Mouse (Mus musculus) layer of hippocampus, adult 9-10 months (tissue): ENCODE data around the gene Defb35.
"Not testable (repeated sequence)": the region's sequence is repeated elsewhere in the genome, so short reads cannot be mapped to it uniquely, and the experiment has no call there.

Experiments used
- DNase-seq: peaks from one replicate; pipeline ENCODE4 v3.0.0; 2022; ENCODE audit warnings: low spot score

Defb35 gene

GRCm38 (mm10) chr8:21938052-21938451, at the start of gene Defb35:
TSS of gene Defb35 (plus strand) at chr8:21938352.
- not testable (repeated sequence) for DNase-seq

DNA sequence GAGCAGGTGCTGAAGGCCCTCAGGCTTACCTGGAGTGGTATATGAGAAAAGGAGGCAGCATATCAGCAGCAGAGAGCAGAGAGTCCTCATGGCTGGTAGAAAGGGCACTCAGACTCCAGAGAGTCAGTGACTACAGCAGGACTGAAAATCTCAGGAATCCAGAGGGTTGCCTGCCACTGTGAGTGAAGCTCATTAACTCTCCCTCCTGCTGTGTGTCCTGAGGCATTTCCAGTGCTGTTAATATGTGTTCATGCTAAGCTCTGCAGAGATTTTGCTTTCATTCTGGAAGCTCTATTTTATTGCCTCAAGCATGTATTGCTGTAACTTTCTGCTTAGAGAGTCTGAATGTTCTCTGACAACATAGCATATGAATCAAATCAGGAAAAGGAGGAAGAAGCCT, 31.9 kb upstream of the Defb35 start, which contains the start of gene Defb11:
TSS of gene Defb11 (minus strand) at position 123 of the 400 bp plus-strand sequence.
- not testable (repeated sequence) for DNase-seq

GRCm38 (mm10) chr8:21911931-21912330, 26.2 kb upstream of the Defb35 start:
- DNase-seq: no peak

GRCm38 (mm10) chr8:21912554-21912953, 25.6 kb upstream of the Defb35 start:
- no peak for DNase-seq

GRCm38 (mm10) chr8:21915625-21916024, 22.5 kb upstream of the Defb35 start:
- DNase-seq: no peak

DNA sequence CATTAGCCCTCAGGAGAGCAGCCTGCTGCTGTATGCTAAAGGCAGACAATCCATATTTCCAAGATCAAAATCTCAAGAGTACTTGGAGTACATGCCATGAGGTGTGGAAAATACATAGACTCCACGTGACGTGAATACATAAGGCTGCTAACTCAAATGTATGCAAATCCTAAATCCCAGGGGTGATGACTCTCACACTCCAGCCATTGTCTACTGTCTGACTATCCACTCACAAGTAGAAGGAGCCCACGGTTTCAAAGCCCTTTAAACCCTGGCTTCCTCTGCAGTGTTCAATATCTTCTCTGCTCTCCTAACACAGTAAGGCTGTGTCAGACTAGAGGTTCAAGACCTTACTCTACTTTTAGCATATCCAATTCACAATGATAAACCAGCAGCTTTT, 7.4 kb upstream of the Defb35 start:
- DNase-seq: not testable (repeated sequence)

GRCm38 (mm10) chr8:21932610-21933009, 5.5 kb upstream of the Defb35 start, which contains the start of gene Defb15:
TSS of gene Defb15 (minus strand) at chr8:21932710.
- DNase-seq: no peak

- DNase-seq: no peak
Measured at GRCm38 (mm10) chr8:21946462-21946861, 8.3 kb downstream of the Defb35 start, which contains the start of gene Defb13. TSS of gene Defb13 (plus strand) at chr8:21946762.

- DNase-seq: no peak
Measured at GRCm38 (mm10) chr8:21947311-21948017, 9.3 kb downstream of the Defb35 start.

- DNase-seq: peak; percentile 15
Measured at GRCm38 (mm10) chr8:21955321-21955720, 17.2 kb downstream of the Defb35 start.

DNA sequence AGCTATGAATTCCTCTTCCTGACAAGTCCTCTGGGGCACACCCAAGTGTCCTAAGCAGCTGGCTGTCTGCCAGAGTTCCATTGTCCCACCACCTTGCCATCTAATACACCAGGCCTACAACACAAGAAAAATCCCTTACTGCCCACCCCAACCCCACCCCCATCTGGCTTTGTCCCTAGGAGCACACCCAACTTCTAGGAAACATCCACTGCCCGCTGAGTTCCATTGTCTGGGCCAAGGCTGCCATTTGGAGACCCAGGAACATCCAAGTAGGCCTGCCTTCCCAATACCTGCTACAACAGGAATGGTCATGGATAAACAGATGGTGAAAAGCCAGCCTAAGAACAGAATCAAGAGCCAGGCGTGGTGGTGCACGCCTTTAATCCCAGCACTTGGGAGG, 18.2 kb downstream of the Defb35 start:
- no peak for DNase-seq

DNA sequence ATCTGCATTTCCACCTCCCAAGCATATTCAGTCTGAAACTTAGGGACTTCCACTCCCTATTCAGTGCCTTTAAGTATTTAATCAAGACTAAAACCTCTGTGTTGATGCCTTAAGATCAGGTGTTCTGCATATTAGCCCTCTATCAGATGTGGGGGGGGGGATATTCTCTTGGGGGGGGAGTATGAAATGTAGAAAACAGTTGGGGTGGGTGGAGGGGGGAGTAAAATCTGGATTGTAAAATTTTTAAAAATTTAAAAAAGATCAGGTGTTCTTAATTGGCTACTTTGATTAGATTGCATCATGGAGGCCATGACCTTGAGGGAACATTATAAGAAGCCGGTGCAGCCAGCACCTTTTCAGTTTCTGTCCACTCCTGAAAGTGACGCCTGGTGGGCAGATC, 20.3 kb downstream of the Defb35 start, which contains the start of gene Fam90a1a:
TSS of gene Fam90a1a (plus strand) at position 301 of the 400 bp plus-strand sequence.
- DNase-seq: no peak

- no peak for DNase-seq
Measured at GRCm38 (mm10) chr8:21966646-21967045, 28.5 kb downstream of the Defb35 start.

- no peak for DNase-seq
Measured at GRCm38 (mm10) chr8:21969475-21969874, 31.3 kb downstream of the Defb35 start, which contains the start of gene Ccdc70. TSS of gene Ccdc70 (plus strand) at chr8:21969775.

DNA sequence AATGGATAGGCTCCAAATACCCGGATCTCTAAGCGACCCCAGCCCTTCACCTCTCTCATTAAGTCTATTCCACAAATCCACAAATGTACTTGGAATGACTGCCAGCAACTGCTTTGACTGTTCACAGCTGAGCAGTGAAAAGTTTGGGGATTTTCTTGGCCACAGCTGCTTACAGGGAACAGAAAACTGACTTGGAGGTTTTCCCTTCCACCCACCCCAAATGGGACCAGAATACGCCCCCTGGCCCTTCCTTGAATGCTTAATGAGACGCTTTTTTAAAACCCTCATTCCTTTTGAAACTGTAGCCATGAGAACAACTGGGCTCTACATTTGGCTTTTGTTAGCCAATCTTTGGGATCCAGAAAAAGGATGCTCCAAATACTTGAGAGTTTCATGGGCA, 40.0 kb downstream of the Defb35 start:
- no peak for DNase-seq

- peak; percentile 7 for DNase-seq
Measured at GRCm38 (mm10) chr8:21981664-21982337, 43.6 kb downstream of the Defb35 start.
